Mouse (Mus musculus) thymus, adult 18-20 months (tissue): ENCODE data around the gene Supt7l.
"Not testable (repeated sequence)": the region's sequence is repeated elsewhere in the genome, so short reads cannot be mapped to it uniquely, and the experiment has no call there.

Source experiments
- DNase-seq, 2 experiments: peaks; one replicate each; pipeline ENCODE4 v3.0.0; 2022; ENCODE audit warnings: mixed read lengths in 2 of 2

The Supt7l gene

GRCm38 (mm10) chr5:31527707-31528106 lies at the start of gene Supt7l:
Supt7l (minus strand) TSS chr5:31527807.
- not testable (repeated sequence) for DNase-seq

GRCm38 (mm10) chr5:31576539-31576975 lies 49.0 kb upstream of the Supt7l start:
- DNase-seq, result no peak

GRCm38 (mm10) chr5:31573722-31574121 lies 46.1 kb upstream of the Supt7l start:
- DNase-seq, result no peak

GRCm38 (mm10) chr5:31571023-31571608 lies 43.5 kb upstream of the Supt7l start:
- no peak for DNase-seq

GRCm38 (mm10) chr5:31567951-31568657 lies 40.5 kb upstream of the Supt7l start:
- DNase-seq, result no peak

GRCm38 (mm10) chr5:31566457-31566856 lies 38.9 kb upstream of the Supt7l start:
- DNase-seq, result no peak

GRCm38 (mm10) chr5:31566026-31566425 lies 38.4 kb upstream of the Supt7l start:
- DNase-seq, result no peak

GRCm38 (mm10) chr5:31564976-31565375 lies 37.4 kb upstream of the Supt7l start:
- no peak for DNase-seq

- DNase-seq, result no peak
These were observed 36.3 kb upstream of the Supt7l start for GRCm38 (mm10) chr5:31563905-31564304.

GRCm38 (mm10) chr5:31563496-31563895 lies 35.9 kb upstream of the Supt7l start:
- DNase-seq, result peak in 1 of 2 experiments; percentile 20

GRCm38 (mm10) chr5:31562036-31562666 lies 34.5 kb upstream of the Supt7l start:
- DNase-seq, result no peak

- no peak for DNase-seq
These were observed 32.7 kb upstream of the Supt7l start for GRCm38 (mm10) chr5:31560352-31560751.

- no peak for DNase-seq
These were observed 31.8 kb upstream of the Supt7l start for GRCm38 (mm10) chr5:31559401-31559800.

- no peak for DNase-seq
These were observed 7.6 kb upstream of the Supt7l start for GRCm38 (mm10) chr5:31535228-31535627.

GRCm38 (mm10) chr5:31528560-31528959 lies 953 bp upstream of the Supt7l start:
- no peak for DNase-seq

- peak in 1 of 2 experiments; percentile 38 for DNase-seq
These were observed 408 bp downstream of the Supt7l start for GRCm38 (mm10) chr5:31527117-31527680.

- DNase-seq, result peak; percentile 28 to 67
These were observed 1.1 kb downstream of the Supt7l start, which contains the start of gene Slc4a1ap for GRCm38 (mm10) chr5:31526354-31527116. Slc4a1ap (plus strand) TSS chr5:31526995.

- DNase-seq, result no peak
These were observed 7.1 kb downstream of the Supt7l start for GRCm38 (mm10) chr5:31520556-31520955.

GRCm38 (mm10) chr5:31512481-31512880 lies 15.1 kb downstream of the Supt7l start:
- DNase-seq, result no peak

GRCm38 (mm10) chr5:31504843-31505242 lies 22.8 kb downstream of the Supt7l start:
- no peak for DNase-seq

- DNase-seq, result peak; percentile 74 to 82
These were observed 32.9 kb downstream of the Supt7l start, which contains the start of gene Gpn1 for GRCm38 (mm10) chr5:31494513-31495297. Gpn1 (plus strand) TSS chr5:31494741.

GRCm38 (mm10) chr5:31492031-31492430 lies 35.6 kb downstream of the Supt7l start:
- DNase-seq, result no peak
